Mouse (Mus musculus): ENCODE results near the gene Tet3.

The Tet3 gene

GRCm38 (mm10) chr6:83478628-83479027 is 19.7 kb upstream of the Tet3 start:
- DNase-seq (ENCODE audit: low read depth, low spot score): no peak

GRCm38 (mm10) chr6:83478217-83478616 is 19.3 kb upstream of the Tet3 start:
- DNase-seq (ENCODE audit: low read depth, low spot score): no peak

DNA sequence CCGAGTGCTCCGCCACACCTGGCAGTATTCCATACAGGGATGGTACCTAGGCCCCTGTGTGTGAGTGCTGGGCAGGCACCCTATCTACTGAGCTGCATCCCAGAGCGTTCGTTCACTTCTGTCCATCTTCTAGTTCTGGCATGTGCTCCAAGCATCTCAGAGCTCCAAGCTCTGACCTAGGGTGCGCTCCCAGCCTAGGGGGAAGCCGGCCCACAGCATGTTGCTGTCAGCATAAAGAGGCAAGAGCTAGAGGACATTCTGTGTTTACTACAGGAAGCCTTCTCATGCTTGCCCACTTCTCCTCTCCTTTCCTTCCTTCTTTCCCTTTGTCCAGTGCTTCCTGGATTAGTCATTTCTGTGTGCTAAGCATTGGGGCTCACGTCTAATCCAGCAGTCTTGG is 16.5 kb upstream of the Tet3 start:
- no peak for DNase-seq (ENCODE audit: low read depth, low spot score)

- DNase-seq (ENCODE audit: low read depth, low spot score): no peak
Measured at GRCm38 (mm10) chr6:83473240-83473639, 14.4 kb upstream of the Tet3 start.

DNA sequence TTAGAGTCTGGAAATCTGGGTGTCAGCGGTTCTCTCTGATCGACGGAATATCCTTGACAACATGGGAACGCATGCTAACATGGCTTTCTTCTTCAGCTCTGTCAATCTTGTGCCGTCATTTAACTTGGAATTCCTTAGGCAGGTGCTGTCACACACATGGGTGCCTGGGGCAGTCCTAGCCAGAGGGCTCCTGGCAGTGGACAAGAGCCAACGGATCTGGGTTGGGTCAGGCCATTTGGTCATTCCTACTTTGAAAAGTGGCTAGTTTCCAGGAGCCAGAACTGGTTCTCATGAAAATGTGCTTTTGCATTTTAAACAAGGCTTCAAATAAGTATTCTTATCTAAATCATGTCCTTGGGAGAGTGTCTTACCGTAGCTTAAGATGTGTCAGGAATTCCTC is 12.9 kb upstream of the Tet3 start:
- DNase-seq (ENCODE audit: low read depth, low spot score): no peak

- DNase-seq (ENCODE audit: low read depth, low spot score): no peak
Measured at GRCm38 (mm10) chr6:83464011-83464410, 5.1 kb upstream of the Tet3 start.

DNA sequence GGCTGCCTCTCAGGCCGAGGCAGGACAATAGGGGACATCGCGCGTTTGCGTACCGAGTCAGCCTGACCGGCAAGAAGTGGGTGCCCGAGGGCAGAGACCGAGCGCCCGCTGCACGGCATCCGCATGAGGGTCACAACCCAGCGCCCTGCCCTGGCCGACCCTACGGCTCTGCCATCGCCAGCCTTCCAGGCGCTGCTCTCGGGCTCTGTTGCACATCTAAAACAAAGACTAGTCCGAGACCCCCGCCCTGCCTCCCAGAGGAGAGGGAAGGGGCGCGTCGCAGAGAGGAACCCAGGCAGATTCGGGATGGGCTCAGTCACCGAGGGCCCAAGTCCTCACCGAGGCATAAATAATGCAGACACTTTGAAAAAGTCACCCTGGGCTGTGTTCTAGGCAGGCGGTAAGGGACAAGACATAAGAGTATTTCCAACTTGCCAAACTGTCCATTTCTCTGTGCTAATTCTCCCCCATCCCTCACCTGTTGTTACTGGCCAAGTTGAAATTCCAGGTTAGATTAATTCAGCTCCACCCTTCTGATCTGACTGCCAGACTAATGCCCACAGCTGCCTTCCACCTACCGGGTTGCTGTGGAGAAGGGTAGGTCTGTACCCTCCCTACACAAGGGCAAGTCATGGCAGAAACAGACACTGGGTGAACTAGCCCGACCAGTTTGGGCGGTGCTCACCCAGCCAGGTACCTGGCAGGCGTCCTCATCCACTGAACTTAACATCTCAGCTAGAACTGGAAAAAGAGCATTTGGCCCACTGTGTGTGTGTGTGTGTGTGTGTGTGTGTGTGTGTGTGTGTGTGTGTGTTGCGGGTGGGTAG is 1.7 kb downstream of the Tet3 start:
- DNase-seq (ENCODE audit: low read depth, low spot score): peak; percentile 32

GRCm38 (mm10) chr6:83456131-83456983 is 2.5 kb downstream of the Tet3 start:
- peak; percentile 57 for DNase-seq (ENCODE audit: low read depth, low spot score)

GRCm38 (mm10) chr6:83455328-83456130 is 3.4 kb downstream of the Tet3 start:
- no peak for DNase-seq (ENCODE audit: low read depth, low spot score)

DNA sequence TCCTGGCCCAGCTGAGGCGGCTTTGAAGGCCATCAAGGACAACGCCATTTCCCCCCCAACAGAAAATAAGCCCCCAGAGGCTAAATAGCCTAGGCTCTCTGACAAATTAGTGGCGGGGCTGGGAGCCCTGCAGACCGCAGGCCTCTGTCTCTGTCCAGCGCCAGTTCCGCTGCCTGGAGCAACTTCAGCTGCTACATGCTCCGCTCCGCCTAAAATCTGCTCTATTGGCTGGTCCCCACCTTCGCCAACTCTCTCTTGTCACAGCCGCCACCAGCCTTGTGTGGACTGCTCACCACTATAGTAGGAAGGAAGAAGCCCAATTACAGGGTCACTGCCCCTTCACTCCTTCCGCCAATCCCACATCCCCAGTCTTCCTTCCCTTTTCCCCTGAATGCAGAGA is 5.2 kb downstream of the Tet3 start:
- no peak for DNase-seq (ENCODE audit: low read depth, low spot score)

DNA sequence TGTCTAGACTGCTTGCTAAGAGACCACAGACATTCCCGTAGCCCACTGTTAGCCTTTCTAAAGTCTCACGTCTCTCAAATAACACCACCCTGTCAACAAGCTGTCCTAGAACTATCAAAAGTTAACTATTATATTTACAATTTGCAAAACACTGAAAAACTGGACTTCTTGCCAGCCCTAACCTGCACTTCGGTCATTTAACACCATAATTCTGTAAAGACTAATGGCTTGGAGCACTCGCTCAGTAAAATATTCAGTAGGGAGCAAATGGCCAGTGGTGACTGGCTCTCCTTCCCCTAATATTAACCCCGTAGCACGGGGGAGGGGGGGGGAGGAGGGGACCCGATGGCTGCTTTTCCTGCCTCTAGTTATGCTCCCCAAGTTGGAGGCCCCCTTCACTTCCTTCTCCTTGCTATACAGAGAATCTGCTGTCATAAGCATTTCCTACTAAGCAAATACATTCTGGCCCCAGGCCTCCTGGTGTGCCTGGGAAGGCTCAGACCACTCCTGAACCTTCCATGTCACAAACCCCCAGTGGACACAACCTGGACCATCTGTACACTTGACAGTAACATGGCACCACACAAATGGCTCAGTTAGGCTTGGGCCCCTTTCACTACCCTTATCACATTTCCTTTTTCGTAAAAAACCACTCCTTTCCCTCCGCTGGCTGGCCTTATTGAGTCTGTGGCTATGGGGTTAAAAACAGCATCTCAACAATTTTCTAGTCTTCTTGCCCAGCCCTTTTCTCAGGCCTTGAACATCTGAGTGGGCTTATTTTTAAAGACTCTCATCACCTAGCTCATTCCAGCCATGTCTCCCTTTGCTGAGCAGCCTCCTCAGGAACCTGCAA is 8.2 kb downstream of the Tet3 start:
- no peak for DNase-seq (ENCODE audit: low read depth, low spot score)

GRCm38 (mm10) chr6:83449440-83449839 is 9.4 kb downstream of the Tet3 start:
- DNase-seq (ENCODE audit: low read depth, low spot score): no peak

- DNase-seq (ENCODE audit: low read depth, low spot score): no peak
Measured at GRCm38 (mm10) chr6:83448911-83449310, 10.0 kb downstream of the Tet3 start.

DNA sequence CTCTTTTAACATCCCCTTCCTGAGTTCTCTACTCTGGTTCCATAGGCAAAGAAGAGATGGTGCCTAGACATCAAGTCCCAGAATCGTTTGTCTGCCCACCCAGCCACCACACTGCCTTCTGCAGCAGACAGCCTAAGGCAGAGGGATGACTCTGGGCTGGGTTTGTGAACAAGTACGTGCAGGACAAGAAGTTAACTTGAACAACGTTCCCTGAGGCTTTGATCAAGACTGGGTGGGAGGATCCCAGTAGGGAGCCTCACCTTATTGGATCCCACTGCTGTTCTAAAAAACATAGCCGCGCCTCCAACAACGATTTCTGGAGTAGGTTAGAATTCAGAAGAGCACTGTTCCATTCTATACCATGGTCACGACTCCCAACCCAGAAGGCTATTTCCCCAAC is 11.9 kb downstream of the Tet3 start:
- no peak for DNase-seq (ENCODE audit: low read depth, low spot score)

DNA sequence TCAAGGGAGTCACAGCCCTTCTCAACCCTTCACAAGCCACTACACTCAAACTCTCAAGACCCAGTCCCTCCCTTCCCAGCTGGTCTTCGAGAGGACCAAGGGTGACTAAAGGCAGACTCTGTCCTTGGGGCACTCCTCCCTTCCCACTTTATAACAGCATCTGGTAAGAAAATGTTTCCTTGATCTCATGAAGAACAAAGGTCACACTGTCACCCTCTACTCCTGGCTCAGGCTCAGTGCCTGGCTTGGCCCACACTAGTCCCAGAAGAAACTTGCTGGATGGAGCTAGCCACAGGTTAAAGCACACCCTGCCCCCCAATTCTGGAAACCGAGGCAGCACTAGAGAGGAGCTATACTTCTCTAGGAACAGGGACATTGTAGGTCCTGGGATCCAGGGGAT is 13.1 kb downstream of the Tet3 start:
- no peak for DNase-seq (ENCODE audit: low read depth, low spot score)

GRCm38 (mm10) chr6:83443441-83444340 is 15.2 kb downstream of the Tet3 start:
- DNase-seq (ENCODE audit: low read depth, low spot score): no peak

- DNase-seq (ENCODE audit: low read depth, low spot score): no peak
Measured at GRCm38 (mm10) chr6:83442639-83443038, 16.2 kb downstream of the Tet3 start.

GRCm38 (mm10) chr6:83441259-83442061 is 17.4 kb downstream of the Tet3 start:
- peak; percentile 69 for DNase-seq (ENCODE audit: low read depth, low spot score)
